Mouse (Mus musculus): ENCODE results near the gene Zfp146.
A peak's percentile ranks its signal among the peaks of the same experiment; 100 is the strongest.

GRCm38 (mm10) chr7:30193581-30194100, 24.1 kb upstream of the Zfp146 start:
- TF ChIP-seq MAX (IDR thresholded peaks at IDR 0.05; ENCODE audit: low read length) = no peak
- no peak for TF ChIP-seq JUN (IDR thresholded peaks at IDR 0.05; ENCODE audit: insufficient read depth, low read depth, low read length)
- no peak for TF ChIP-seq RAD21 (IDR thresholded peaks at IDR 0.05; ENCODE audit: low read depth, low read length)
- TF ChIP-seq CTCF (conservative IDR thresholded peaks at IDR 0.05 in 1 of 2, IDR thresholded peaks at IDR 0.05 in 1 of 2; ENCODE audit: low read depth in 2 of 2, low read length in 2 of 2) = no peak
- no peak for TF ChIP-seq MEF2A (IDR thresholded peaks at IDR 0.05; ENCODE audit: borderline replicate concordance, low read depth, low read length)
- TF ChIP-seq RCOR1 (conservative IDR thresholded peaks at IDR 0.05; ENCODE audit: low read depth, low read length) = no peak
- TF ChIP-seq NELFE (IDR thresholded peaks at IDR 0.05; ENCODE audit: low read depth, low read length) = no peak
- TF ChIP-seq MXI1 (IDR thresholded peaks at IDR 0.05; ENCODE audit: low read depth, low read length) = peak; percentile 79

Measured in CH12.LX (cell line).